Comparison of ENCODE assay signal across 8 mouse cellular contexts in genomic region chr9:110625350-110625908, GRCm38 (mm10). TPM values are rescaled to one million over a fixed set of nuclear protein-coding genes. Genes with fewer than 3 reads are reported as not detected.
A peak's percentile ranks its signal among the peaks of the same experiment; 100 is the strongest.
DNase-seq lines count a peak whose midpoint lies in the region; ATAC-seq lines count a peak whose summit lies in the region.

No protein-coding gene starts in this region.

- no peak for ATAC-seq in kidney, embryonic 16.5 days (ENCODE audit: low FRiP score, low TSS enrichment)
- no peak for ATAC-seq in embryonic facial prominence, embryonic 13.5 days (ENCODE audit: insufficient number of reproducible peaks, insufficient read depth, low FRiP score, low TSS enrichment, low read depth)
- ATAC-seq in intestine, embryonic 14.5 days (replicated peaks; ENCODE audit: low FRiP score, low TSS enrichment, low read depth): no peak
- ATAC-seq in neural tube, embryonic 12.5 days (ENCODE audit: low FRiP score, low read depth): peak; percentile 4; the same call in 1 of the 2 replicates

- H3K4me2 ChIP-seq in kidney, embryonic 16.5 days (replicated peaks; ENCODE audit: low read depth, low read length): peak overlapping the region; percentile 87
- H3K4me2 ChIP-seq in embryonic facial prominence, embryonic 13.5 days: peak overlapping the region; percentile 96
- peak overlapping the region; percentile 94 for H3K4me2 ChIP-seq in intestine, embryonic 14.5 days (ENCODE audit: low read length)
- peak overlapping the region; percentile 97 for H3K4me2 ChIP-seq in neural tube, embryonic 12.5 days (replicated peaks)

- peaks cover 21% of the 10 kb centered on the region for H3K4me1 ChIP-seq in kidney, embryonic 16.5 days (ENCODE audit: insufficient read depth, low read length)
- peaks cover 29% of the 10 kb centered on the region for H3K4me1 ChIP-seq in embryonic facial prominence, embryonic 13.5 days
- H3K4me1 ChIP-seq in intestine, embryonic 14.5 days (replicated peaks; ENCODE audit: control insufficient read depth, insufficient read depth, low read length): peaks cover 7% of the 10 kb centered on the region; the same call in 1 of the 2 replicates
- H3K4me1 ChIP-seq in neural tube, embryonic 12.5 days: peaks cover 26% of the 10 kb centered on the region

- H3K9me3 ChIP-seq in kidney, embryonic 16.5 days (ENCODE audit: low read length): no peaks in the 10 kb centered on the region
- no peaks in the 10 kb centered on the region for H3K9me3 ChIP-seq in embryonic facial prominence, embryonic 13.5 days
- H3K9me3 ChIP-seq in intestine, embryonic 14.5 days (ENCODE audit: control insufficient read depth, low read length): no peaks in the 10 kb centered on the region
- no peaks in the 10 kb centered on the region for H3K9me3 ChIP-seq in neural tube, embryonic 12.5 days

- peaks cover 21% of the 10 kb centered on the region for H3K36me3 ChIP-seq in kidney, embryonic 16.5 days (ENCODE audit: insufficient read depth, low read length)
- peaks cover 25% of the 10 kb centered on the region for H3K36me3 ChIP-seq in embryonic facial prominence, embryonic 13.5 days
- H3K36me3 ChIP-seq in intestine, embryonic 14.5 days (ENCODE audit: control insufficient read depth, insufficient read depth, low read length): peaks cover 20% of the 10 kb centered on the region
- peaks cover 15% of the 10 kb centered on the region for H3K36me3 ChIP-seq in neural tube, embryonic 12.5 days

- H3K9ac ChIP-seq in kidney, embryonic 16.5 days (replicated peaks; ENCODE audit: low read length): peak overlapping the region; percentile 73
- peak overlapping the region; percentile 78 for H3K9ac ChIP-seq in embryonic facial prominence, embryonic 13.5 days
- peak overlapping the region; percentile 56 for H3K9ac ChIP-seq in intestine, embryonic 14.5 days (ENCODE audit: low read length)
- peak overlapping the region; percentile 72 for H3K9ac ChIP-seq in neural tube, embryonic 12.5 days

- DNase-seq in kidney, postnatal 14 days: no peak
- DNase-seq in intestine, embryonic 14.5 days (ENCODE audit: low spot score): no peak
- DNase-seq in spleen, postnatal 14 days (ENCODE audit: low spot score in 2 of 2): no peak
- DNase-seq in spleen, postnatal 36 days (ENCODE audit: low spot score in 2 of 2): no peak
- DNase-seq in ovary, adult 18-20 months (ENCODE audit: low spot score): no peak

- H3K27ac ChIP-seq in kidney, embryonic 16.5 days (ENCODE audit: low read length): peak overlapping the region; percentile 93
- peak overlapping the region; percentile 96 for H3K27ac ChIP-seq in embryonic facial prominence, embryonic 13.5 days
- peak overlapping the region; percentile 66; the same call in 1 of the 2 replicates for H3K27ac ChIP-seq in intestine, embryonic 14.5 days (ENCODE audit: low read depth)
- H3K27ac ChIP-seq in neural tube, embryonic 12.5 days: peak overlapping the region; percentile 62; the same call in 1 of the 2 replicates

- no peaks in the 10 kb centered on the region for H3K27me3 ChIP-seq in kidney, embryonic 16.5 days (ENCODE audit: insufficient read depth, low read length)
- H3K27me3 ChIP-seq in embryonic facial prominence, embryonic 13.5 days: peaks cover 6% of the 10 kb centered on the region
- H3K27me3 ChIP-seq in intestine, embryonic 14.5 days (replicated peaks; ENCODE audit: control insufficient read depth, insufficient read depth, low read length): no peaks in the 10 kb centered on the region
- no peaks in the 10 kb centered on the region for H3K27me3 ChIP-seq in neural tube, embryonic 12.5 days (replicated peaks)

- peak overlapping the region; percentile 56 for H3K4me3 ChIP-seq in kidney, embryonic 16.5 days (ENCODE audit: low read length)
- H3K4me3 ChIP-seq in embryonic facial prominence, embryonic 13.5 days: peak overlapping the region; percentile 61
- peak overlapping the region; percentile 55 for H3K4me3 ChIP-seq in intestine, embryonic 14.5 days (ENCODE audit: low read depth, low read length)
- peak overlapping the region; percentile 52 for H3K4me3 ChIP-seq in neural tube, embryonic 12.5 days

- WGBS in kidney, embryonic 16.5 days: 68% methylated on average over 11 of the region's 11 CpGs
- WGBS in embryonic facial prominence, embryonic 13.5 days: 66% methylated on average over 11 of the region's 11 CpGs
- 69% methylated on average over 11 of the region's 11 CpGs for WGBS in intestine, embryonic 14.5 days
- 71% methylated on average over 11 of the region's 11 CpGs for WGBS in neural tube, embryonic 12.5 days

RNA-seq across cellular contexts. Expression of gene Nradd, which starts 1.2 kb away (rescaled TPM):
- 60.0 and 61.4 TPM in 2 replicates for polyA plus RNA-seq in kidney, embryonic 16.5 days (2015; fragmentation: Nextera tagmentation; extraction: Ambion mirVana)
- 77.5 and 77.8 TPM in 2 replicates for polyA plus RNA-seq in embryonic facial prominence, embryonic 13.5 days (2015; fragmentation: Nextera tagmentation; extraction: Ambion mirVana)
- 21.9 and 23.4 TPM in 2 replicates for polyA plus RNA-seq in intestine, embryonic 14.5 days (2014; fragmentation: Nextera tagmentation; extraction: Ambion mirVana)
- 41.2 and 42.7 TPM in 2 replicates for polyA plus RNA-seq in neural tube, embryonic 12.5 days (2016; fragmentation: Nextera tagmentation; extraction: Ambion mirVana)

RNA-seq across cellular contexts. Expression of gene Nbeal2, which starts 28.5 kb away (rescaled TPM):
- polyA plus RNA-seq in kidney, embryonic 16.5 days (2015; fragmentation: Nextera tagmentation; extraction: Ambion mirVana): 4.8 and 5.0 TPM in 2 replicates
- polyA plus RNA-seq in embryonic facial prominence, embryonic 13.5 days (2015; fragmentation: Nextera tagmentation; extraction: Ambion mirVana): 1.8 and 2.4 TPM in 2 replicates
- polyA plus RNA-seq in intestine, embryonic 14.5 days (2014; fragmentation: Nextera tagmentation; extraction: Ambion mirVana): 4.0 and 4.7 TPM in 2 replicates
- 1.6 and 2.6 TPM in 2 replicates for polyA plus RNA-seq in neural tube, embryonic 12.5 days (2016; fragmentation: Nextera tagmentation; extraction: Ambion mirVana)

RNA-seq across cellular contexts. Expression of gene Ccdc12, which starts 30.9 kb away (rescaled TPM):
- 154 and 155 TPM in 2 replicates for polyA plus RNA-seq in kidney, embryonic 16.5 days (2015; fragmentation: Nextera tagmentation; extraction: Ambion mirVana)
- polyA plus RNA-seq in embryonic facial prominence, embryonic 13.5 days (2015; fragmentation: Nextera tagmentation; extraction: Ambion mirVana): 101 and 123 TPM in 2 replicates
- polyA plus RNA-seq in intestine, embryonic 14.5 days (2014; fragmentation: Nextera tagmentation; extraction: Ambion mirVana): 177 and 187 TPM in 2 replicates
- polyA plus RNA-seq in neural tube, embryonic 12.5 days (2016; fragmentation: Nextera tagmentation; extraction: Ambion mirVana): 125 and 133 TPM in 2 replicates
